Mouse (Mus musculus): ENCODE measurements around the gene Insig1.

- TF ChIP-seq CTCF (IDR thresholded peaks at IDR 0.05; ENCODE audit: insufficient read depth, low read length) (no peak), POLR2A (IDR thresholded peaks at IDR 0.05; ENCODE audit: borderline replicate concordance, extremely low read depth, low read depth, low read length) (no peak)
These were observed 47.7 kb upstream of the Insig1 start for GRCm38 (mm10) chr5:28023452-28023851.
